Mouse (Mus musculus) testis, adult 2 months (tissue): ENCODE results near the gene Cenpb.

Experiments used
- CTCF ChIP-seq: fragments of 200-500 bp; IDR thresholded peaks from 2 replicates; pipeline ENCODE4 v1.5.1; 2012; ENCODE audit warnings: low read depth, mild to moderate bottlenecking, inconsistent platforms, low read length, moderate library complexity; ENCODE audit not compliant: control insufficient read depth, insufficient read depth, insufficient replicate concordance
- POLR2A ChIP-seq: fragments of 200-500 bp; IDR thresholded peaks from 2 replicates; pipeline ENCODE4 v1.6.1; 2012; ENCODE audit warnings: low read depth, mild to moderate bottlenecking, inconsistent platforms, low read length, moderate library complexity; ENCODE audit not compliant: control insufficient read depth

- TF ChIP-seq CTCF (peak; percentile 42; the same call in 1 of the 2 replicates), POLR2A (no peak)
Measured at GRCm38 (mm10) chr2:131179990-131180587, at the start of gene Cenpb.
